Mouse (Mus musculus): Measurements from ENCODE around the gene Gm39566. TPM values are rescaled to one million over a fixed set of nuclear protein-coding genes. Genes with fewer than 3 reads are reported as not detected.
"Not testable (repeated sequence)": the region's sequence is repeated elsewhere in the genome, so short reads cannot be mapped to it uniquely, and the experiment has no call there.

Gm39566 gene
- not detected for total RNA-seq (2022)

DNA sequence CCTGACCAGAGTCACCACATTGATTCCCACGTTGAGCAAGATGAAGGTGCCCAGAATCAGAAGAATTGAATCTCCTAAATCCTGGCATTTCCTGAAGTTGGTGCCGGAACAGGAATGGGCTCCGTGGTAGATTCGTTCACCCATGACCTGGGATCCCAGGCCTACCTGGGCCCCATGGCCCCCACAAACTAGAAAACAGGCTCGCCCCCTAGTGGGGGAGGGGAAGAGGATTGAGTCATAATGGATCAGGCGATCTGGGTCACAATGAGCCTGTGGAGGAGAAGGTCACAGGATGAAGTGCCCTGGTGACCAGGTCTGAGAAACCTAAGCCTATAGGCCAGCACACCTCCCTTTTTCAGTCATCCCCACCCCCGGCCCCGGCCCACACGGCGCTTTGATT lies at the start of gene Gm39566:
Gene Gm39566, minus strand, starts transcription at position 144 of the 400 bp plus-strand sequence.
- DNase-seq (ENCODE audit: low spot score in 2 of 2), result no peak

DNA sequence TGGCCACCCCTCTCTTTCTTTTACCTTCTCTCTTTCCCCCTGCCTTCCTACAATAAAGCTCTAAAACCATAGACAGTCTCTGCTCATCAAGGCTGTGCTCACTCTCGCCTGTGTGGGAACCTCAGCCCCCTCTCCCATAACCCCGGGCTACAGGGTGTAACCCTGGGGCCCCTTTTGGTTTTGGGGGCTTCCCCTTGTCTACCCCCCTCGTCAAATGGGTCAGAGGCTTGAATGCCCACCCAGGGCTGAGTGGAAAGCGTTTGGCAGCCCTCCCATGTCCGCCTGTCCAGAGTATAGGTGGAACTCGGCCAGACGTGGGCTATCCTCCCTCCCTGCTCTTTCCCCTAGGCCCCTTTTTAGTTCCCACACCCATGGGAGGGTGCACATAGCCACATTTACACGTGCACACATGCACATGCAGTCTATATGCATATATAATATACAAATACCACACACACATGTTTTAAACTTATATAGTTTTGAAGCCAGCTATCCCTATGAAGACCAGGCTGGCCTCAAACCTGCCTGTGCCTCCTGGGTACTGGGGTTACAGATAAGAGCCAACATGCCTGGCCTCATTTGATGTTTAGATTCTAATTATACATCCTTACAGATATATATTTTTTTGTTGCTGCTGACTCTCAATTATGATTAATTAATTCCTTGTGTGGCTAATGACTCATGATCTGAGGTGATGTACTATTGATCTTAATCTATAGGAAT lies 49.2 kb upstream of the Gm39566 start:
- no peak for DNase-seq (ENCODE audit: low spot score in 2 of 2)

DNA sequence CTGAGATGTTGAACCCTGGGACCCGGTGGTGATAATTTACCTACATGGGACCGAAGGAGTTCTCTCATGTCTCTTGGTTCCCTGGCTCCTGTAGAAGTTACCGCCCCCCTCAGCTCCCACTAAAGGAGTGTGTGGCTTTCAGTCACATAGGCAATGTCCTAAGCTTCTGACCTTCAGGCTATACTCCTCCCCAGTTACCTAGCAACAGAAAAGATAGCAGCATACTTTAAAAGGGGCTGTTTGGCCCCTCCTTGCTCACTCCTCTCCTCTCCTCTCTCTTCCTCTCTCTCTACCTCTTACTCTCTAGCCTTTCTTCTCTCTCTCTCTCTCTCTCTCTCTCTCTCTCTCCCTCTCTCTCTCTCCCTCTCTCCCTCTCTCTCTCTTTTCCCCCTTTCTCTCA lies 48.6 kb upstream of the Gm39566 start:
- DNase-seq (ENCODE audit: low spot score in 2 of 2), result not testable (repeated sequence)

DNA sequence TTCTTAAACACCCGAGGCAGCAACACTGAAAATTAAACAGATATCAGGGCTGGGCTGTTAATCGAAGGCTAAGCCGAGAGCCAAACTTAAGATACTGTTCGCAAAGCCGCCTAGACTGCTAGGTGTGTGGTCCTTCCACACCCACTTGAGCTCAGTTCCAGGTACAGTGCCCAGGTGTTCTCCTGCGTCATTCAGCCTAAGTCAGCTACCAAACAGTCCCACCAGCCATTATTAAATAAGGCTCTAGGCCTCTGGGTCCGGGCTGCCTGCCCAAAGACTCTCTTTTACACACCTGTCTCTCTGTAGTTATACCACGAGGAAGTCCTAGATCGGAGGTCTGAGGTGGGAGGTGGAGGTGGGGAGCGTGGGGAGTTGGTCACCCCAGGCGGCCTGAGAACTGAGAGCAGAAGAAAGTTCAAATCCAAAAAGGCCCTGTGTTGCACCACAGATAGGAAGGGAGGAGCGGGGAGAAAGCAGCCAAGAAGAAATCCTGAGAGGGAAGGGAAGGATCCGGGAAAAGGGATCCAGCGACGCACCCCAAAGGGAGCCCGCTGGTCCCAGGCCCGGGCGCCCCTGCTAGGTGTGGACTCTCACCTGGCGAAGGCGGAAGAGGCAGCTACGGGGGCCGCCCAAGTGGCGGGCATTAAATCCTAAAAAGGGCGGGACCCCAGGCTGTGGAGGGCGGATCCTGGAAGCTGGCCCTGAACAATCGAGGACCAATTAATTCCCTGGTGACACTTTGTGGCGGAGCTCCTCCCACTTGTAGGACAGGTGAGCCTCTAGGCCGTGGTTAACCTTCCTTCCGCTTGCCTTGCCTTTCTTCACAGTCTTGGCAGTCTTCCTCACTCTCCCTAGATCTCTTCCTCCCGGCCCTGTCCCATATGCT lies 43.3 kb upstream of the Gm39566 start, which contains the start of gene Tnk1:
Gene Tnk1, minus strand, starts transcription at position 618 of the 886 bp plus-strand sequence.
- no peak for DNase-seq (ENCODE audit: low spot score in 2 of 2)

DNA sequence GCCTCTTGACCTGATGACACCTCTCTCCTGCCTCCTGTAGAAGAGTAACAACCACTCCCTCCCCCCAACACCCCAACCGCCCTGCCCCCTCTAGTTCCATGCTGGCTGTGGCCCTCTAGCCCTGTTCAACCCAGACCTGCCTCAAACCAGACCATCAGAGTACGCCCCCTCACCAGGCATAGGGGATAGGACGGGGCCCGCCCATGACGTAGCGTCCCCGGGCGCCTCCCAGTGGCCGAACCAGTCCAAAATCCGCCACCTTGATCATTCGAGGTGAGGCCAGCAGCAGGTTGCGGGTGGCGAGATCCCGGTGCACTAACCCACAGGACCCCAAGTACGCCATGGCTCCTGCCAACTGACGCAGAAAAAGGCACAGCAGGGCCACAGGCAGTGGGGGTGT lies 40.2 kb upstream of the Gm39566 start:
- DNase-seq (ENCODE audit: low spot score in 2 of 2), result no peak

DNA sequence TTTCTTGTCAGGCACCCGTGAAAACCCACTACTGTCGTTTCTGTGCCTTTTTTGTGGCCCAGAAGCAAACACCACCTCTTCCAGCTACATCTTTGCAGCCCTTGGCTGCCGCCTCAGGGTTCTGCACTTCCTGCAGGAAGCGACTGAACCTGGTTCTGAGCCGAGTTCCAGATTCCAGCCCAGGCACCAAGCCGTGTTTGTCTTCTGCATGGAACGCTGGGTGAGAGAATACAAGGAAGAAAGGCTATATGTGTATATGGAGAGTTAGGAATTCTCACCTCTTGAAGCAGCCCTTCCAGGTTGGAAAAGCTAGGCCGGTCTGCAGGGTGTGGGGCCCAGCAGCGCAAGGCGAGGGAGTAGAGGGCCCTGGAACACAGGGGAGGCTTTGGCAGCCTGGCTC lies 39.6 kb upstream of the Gm39566 start:
- no peak for DNase-seq (ENCODE audit: low spot score in 2 of 2)

DNA sequence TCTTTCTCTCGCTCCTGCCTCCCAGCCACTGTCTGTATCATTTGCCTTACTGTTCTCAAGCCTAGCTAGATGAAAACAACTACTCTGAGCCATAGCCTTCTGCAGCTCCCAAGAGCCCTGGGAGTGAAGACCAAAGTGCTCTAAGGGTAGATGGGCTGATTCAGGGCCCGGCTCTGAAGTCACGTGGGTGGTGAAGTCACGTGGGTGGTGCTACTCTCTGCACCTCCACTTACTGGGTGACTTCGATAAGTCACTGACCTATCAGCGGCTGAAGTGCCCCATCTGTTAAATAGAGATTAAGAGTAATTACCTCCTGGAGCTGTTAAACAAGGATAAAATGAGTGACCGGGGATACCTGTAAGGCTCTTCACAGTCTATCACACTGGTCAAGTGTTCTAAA lies 38.9 kb upstream of the Gm39566 start:
- DNase-seq (ENCODE audit: low spot score in 2 of 2), result no peak

DNA sequence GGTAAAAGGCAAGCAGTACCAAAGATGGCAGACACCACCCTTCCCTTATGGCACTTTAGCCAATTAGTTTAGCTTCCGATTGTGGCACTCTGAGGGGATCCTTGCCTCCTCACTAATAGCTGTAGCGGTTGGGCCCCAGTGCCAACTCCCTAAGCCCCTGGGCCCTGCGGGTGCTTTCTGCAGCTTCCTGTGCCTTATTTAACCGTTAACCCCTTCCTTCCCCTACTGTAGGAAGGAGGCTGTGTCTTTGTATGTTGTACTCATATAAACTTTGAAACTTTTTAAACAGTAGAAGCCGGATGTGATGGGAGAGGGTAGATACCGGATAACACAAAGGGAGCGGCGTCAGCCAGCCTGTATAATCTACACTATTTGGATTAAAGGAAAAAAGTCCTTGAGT lies 35.7 kb upstream of the Gm39566 start:
- no peak for DNase-seq (ENCODE audit: low spot score in 2 of 2)

DNA sequence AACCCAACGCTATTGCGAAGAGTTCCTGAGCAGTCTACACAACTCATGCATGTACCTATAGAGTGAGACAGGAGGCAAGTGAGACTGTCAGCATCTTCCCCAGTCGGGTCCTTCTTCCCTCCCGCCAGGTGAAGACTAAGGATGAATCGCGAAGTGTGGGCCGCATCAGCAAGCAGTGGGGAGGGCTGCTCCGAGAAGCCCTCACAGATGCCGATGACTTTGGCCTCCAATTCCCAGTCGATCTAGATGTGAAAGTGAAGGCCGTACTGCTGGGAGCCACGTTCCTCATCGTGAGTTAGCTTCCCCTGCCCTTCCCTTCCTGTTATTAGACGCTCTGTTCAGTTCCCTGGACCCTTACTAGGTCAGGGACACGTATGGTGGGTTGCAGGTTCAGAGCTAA lies 34.8 kb upstream of the Gm39566 start:
- DNase-seq (ENCODE audit: low spot score in 2 of 2), result no peak

DNA sequence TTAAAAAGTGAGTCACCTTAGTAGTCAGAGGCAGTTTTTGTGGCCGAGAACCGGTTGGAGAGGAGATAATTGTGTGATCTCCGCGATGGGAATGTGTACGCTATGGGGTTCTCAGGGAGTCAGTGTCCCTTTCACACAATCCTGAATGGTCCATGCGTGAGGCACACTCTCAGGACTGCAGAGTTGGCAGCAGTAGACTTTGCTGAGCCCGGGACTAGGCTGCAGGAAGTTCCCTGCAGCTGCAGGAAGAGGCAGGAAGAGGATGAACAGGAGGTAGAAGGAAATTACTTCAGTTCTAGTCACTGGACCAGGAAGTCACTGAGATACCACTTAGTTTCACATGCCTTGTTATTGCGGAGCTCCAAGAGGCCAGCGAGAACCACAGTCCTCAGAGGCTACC lies 34.0 kb upstream of the Gm39566 start:
- DNase-seq (ENCODE audit: low spot score in 2 of 2), result no peak

DNA sequence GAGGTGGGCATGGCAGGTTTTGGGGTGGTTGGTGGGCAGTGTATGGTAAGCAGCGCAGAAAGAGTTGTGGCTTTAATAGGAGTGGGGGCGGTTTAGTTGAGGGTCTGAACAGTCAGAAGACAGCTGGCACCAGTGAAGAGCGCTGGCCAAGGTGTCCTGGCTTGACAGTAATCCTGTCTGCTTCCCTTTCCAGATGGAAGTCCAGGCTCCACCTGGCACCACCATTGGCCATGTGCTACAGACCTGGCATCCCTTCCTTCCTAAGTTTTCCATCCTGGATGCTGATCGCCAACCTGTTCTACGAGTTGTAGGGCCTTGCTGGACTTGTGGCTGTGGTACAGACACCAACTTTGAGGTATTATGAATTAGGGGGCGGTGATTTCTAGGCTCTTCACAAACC lies 32.9 kb upstream of the Gm39566 start:
- no peak for DNase-seq (ENCODE audit: low spot score in 2 of 2)

DNA sequence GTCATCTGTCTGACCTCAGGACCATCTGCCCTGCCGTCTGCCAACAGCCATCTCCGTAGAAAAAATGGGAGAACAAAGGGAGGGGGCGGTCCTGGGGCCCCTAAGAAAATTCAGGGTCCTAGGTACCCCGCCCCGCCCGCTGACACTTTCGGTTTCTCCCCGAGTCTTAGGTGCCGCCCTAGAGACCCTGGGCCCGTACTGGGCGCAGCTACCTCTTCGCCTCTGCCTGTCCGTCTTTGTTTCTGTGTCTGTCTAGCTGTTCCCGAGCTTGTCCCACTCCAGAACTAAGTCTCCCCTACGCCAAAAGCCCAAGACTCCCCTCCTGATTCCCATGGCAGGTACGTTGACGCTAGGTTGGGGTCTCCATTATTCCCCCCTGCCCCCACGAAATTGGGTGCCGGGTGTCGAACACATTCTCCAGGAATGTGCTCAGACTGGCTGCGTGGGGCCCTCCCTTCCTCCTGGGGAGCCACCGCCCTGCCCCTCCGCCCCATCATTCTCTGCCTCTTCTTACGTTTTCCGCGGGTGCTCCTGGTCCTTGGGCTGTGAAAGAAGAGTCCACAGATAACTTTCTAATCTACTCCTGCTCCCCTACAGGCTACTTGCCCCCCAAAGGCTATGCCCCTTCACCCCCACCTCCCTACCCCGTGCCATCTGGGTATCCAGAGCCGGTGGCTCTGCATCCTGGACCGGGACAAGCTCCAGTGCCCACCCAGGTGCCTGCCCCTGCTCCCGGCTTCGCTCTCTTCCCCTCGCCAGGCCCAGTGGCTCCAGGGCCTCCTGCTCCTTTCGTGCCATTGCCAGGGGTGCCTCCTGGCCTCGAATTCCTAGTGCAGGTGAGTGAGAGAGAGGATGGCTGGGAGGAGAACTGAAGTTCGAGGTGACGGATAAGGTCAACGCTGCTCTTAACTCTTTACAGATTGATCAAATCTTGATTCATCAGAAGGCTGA lies 31.9 kb upstream of the Gm39566 start:
- DNase-seq (ENCODE audit: low spot score in 2 of 2), result no peak

DNA sequence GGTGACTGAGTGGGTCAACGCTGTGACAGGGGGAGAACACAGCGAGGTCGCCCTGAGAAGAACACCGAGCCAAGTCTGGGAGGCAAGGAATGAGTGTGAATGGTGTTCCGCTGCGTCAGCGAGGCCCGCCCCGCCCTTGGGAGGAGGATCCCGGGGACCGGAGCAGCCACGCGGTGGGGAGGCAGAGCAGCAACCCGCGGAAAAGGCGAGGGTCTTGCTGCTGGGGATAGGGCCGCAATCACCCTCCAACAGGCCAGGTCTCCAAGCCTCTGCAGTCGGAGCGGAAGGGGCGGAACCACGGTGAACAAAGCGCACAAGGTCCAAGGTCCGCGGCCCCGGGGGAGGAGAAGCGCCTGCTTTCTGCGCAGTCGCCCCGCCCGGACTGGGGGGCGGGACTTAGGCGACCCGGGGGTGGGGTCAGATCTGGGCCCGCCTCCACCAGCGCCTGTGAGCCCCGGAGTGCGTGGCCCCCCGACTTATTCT lies 31.1 kb upstream of the Gm39566 start, which contains the start of gene Plscr3:
Gene Plscr3, plus strand, starts transcription at position 179 of the 483 bp plus-strand sequence.
- peak; percentile 75 to 82 for DNase-seq (ENCODE audit: low spot score in 2 of 2)

DNA sequence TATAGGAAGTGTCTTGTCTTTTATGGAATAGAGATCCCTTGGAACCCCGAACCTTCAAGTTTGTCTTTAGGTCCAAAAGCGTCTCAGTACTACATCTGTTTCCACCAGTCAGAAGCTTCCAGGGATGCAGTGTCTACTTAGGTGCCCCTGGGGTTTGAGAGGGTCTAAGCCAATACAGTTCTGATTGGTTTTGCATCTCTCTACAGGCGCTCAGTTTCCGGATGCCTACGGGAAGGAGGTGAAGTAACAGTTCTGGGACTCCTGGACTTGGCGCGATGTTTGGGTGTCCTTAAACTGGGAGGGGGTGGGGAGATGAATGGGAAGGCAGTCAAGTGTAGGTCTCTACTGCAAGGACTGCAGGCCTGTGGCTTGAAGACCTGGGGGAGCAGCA lies 23.6 kb upstream of the Gm39566 start:
- DNase-seq (ENCODE audit: low spot score in 2 of 2), result no peak

DNA sequence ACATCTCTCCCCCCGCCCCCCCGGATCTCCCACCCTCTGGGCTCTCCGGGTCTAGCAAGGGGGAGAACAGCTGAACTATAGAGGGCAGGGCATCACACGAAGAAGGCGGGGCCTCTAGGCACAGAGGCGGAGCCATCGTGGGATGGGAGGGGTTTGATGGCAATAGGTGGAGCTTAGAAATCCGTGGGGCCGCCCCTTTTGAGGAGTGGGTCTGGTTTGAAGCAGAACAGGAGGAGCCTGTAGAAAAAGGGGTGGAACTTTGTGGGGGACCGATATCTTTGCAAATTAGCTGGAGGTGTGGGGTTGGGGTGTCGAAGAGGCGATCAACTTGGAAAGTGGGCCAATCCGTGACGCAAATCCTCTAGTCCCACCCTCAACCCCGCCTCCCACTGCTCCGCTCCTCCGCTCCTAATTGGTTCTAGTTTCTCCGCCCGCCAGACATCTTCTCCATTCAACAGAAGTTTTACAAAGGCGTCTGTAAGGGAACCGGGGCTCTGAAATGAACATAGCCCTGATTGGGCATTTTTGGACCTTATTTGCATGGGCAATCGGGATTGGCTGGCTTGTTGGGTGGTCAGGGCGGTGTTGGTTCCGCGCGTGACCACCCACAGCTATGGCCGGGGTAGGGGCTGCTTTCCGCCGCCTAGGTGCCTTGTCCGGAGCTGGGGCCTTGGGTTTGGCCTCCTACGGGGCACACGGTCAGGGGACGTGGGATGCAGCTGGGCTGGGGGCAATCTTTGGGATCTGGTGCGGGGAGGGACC lies 23.0 kb upstream of the Gm39566 start, which contains the start of gene Tmem256:
Gene Tmem256, plus strand, starts transcription at position 563 of the 762 bp plus-strand sequence.
- DNase-seq (ENCODE audit: low spot score in 2 of 2), result peak; percentile 94 to 98

DNA sequence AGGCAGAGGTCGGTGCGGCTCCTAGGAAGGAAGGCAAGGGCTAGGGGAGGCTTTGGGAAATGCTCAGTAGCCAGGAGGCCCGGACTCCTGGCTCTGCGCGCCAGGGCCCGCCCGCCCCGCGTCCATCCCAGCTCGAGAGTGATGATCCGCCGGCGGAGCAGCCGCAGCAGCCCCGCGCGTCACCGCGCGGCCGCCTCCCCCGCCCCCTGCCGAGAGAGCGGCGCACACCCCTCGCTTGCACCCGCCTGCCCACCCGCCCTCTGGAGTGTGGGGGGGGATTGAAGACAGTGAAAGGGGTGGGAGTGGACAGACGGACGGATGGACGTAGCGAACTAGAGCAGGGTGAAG lies 22.5 kb upstream of the Gm39566 start, which contains the start of gene Nlgn2:
Gene Nlgn2, minus strand, starts transcription at position 181 of the 348 bp plus-strand sequence.
- DNase-seq (ENCODE audit: low spot score in 2 of 2), result peak in 1 of 2 experiments; percentile 37

DNA sequence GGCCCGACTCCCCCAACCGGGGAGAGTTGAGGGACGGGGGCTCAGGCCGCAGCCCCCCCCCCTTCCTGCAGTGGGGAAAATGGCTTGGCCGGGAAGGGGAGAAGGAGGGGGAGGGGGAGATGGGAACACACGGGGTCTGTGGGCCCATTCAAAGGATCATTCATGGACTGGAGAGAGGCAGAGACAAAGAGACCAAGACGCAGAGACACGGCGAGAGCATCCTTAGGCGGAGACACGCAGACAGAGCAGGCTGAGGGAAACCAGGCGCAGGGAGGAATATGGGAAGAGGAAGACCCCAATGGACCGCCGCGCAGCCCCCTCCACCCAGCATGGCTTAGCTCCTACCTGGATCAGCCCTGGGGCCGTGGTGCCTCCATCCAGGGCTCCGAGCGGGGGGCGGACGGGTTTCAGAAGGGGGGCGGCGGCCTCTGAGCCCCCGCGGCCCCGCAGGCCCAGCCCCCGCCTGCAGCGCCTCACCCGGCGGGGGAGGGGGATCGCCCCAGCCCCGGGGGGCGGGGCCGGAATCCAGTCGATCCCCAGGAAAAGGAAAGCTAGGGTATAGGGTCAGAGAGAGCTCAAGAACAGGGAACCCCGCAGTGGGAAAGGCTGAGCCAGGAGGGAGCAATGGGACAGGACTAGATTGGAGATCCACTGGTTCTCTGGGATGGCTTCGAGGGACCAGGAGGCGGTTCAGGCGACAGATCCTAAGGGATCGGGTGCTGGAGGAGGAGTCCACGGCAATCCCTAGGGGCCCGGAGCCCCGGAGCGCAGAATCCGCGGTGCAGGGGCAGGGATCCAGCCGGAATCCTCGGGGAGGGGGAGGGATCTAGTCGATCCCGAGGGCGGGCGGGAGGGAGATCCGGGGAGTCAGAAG lies 21.8 kb upstream of the Gm39566 start:
- DNase-seq (ENCODE audit: low spot score in 2 of 2), result peak in 1 of 2 experiments; percentile 46

DNA sequence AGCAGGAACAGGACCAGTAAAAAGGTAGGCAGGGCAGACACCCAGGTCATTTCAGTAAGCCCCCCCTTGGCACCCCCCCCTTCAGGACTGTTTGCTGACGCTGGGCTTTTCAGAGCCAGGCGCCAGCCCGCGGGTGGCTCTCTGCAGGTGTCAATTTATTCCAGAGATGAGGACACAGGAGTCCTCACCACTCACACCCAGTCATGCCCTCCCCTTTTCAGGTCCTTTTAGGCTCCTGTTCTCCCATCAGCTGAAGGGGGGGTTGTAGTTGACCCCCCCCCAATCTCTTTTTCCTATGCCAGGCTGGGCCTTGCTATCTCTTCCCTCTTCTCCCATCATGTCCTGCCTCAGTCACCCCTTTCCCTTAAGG lies 20.9 kb upstream of the Gm39566 start:
- DNase-seq (ENCODE audit: low spot score in 2 of 2), result no peak

DNA sequence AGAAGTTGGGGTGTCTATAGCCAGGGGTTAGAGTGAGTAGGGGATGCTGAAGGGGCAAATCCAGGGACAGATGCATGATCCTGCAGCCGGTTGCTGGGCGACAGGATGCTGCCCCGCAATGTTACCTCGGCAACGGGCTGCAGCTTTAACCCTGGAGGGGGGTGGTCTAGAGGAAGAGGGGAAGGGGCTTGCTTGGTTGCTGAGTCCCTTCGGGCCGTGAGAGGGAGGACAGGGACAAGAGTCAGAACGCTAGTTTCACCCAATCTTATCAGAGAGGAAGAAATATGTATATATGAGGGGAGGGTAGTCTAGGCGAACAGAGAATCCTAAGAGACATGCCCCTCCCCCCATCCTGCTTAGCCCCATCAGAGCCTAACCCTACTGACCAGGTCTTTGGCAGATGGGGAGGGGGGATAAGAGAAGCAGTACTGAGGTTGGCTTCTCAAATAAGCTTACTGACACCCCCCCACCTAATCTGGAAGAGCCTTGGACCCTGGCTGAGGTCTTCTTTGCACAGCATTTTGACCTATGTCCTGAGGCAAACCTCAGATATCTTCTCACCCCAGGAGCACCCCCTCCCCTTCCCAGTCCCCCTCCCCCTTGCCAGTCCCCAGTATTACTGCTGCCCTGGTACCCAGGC lies 20.3 kb upstream of the Gm39566 start:
- DNase-seq (ENCODE audit: low spot score in 2 of 2), result no peak
